Mouse (Mus musculus) midbrain, postnatal 0 days (tissue): ENCODE measurements around the gene Lin7a. TPM values are rescaled to one million over a fixed set of nuclear protein-coding genes. Genes with fewer than 3 reads are reported as not detected.

ENCODE experiments used
- ATAC-seq: fragments of 200-750 bp; cut with Nextera tagmentation; 2 replicates; pipeline ENCODE4 v1.8.0; 2017; ENCODE audit warnings: moderate number of reproducible peaks, mild to moderate bottlenecking, moderate TSS enrichment, moderate library complexity; ENCODE audit not compliant: low FRiP score
- DNase-seq: peaks from one replicate; pipeline ENCODE4 v3.0.0-alpha.2; 2015; ENCODE audit warnings: low spot score
- H3K27ac ChIP-seq: fragments of 300-500 bp; sonication (generic); 2 replicates; pipeline ENCODE4 v1.5.1; 2014; ENCODE audit warnings: low read depth, mild to moderate bottlenecking, low read length, mixed read lengths
- H3K27me3 ChIP-seq: fragments of 300-500 bp; sonication (generic); 2 replicates; pipeline ENCODE4 v1.6.1; 2014; ENCODE audit warnings: low read length, control low read depth, mixed read lengths; ENCODE audit not compliant: insufficient read depth
- H3K36me3 ChIP-seq: fragments of 300-500 bp; sonication (generic); 2 replicates; pipeline ENCODE4 v1.6.1; 2014; ENCODE audit warnings: low read length, control low read depth, mixed read lengths; ENCODE audit not compliant: insufficient read depth
- H3K4me1 ChIP-seq: fragments of 300-500 bp; sonication (generic); 2 replicates; pipeline ENCODE4 v1.6.1; 2014; ENCODE audit warnings: mild to moderate bottlenecking, control low read depth, antibody characterized with exemption, low read length, mixed read lengths; ENCODE audit not compliant: insufficient read depth
- H3K4me2 ChIP-seq: fragments of 300-500 bp; sonication (generic); 2 replicates; pipeline ENCODE4 v1.6.1; 2014; ENCODE audit warnings: low read depth, mild to moderate bottlenecking, low read length, mixed read lengths; ENCODE audit not compliant: poor library complexity, severe bottlenecking
- H3K4me3 ChIP-seq: fragments of 300-500 bp; sonication (generic); 2 replicates; pipeline ENCODE4 v1.5.1; 2014; ENCODE audit warnings: low read depth, mild to moderate bottlenecking, low read length, moderate library complexity
- H3K9ac ChIP-seq: fragments of 300-500 bp; sonication (generic); replicated peaks from 2 replicates; pipeline ENCODE4 v1.6.1; 2014; ENCODE audit warnings: mild to moderate bottlenecking, low read length, moderate library complexity, mixed read lengths; ENCODE audit not compliant: poor library complexity, severe bottlenecking
- H3K9me3 ChIP-seq: fragments of 300-500 bp; sonication (generic); 2 replicates; pipeline ENCODE4 v1.6.1; 2016; ENCODE audit warnings: low read length, control low read depth
- CTCF ChIP-seq: IDR thresholded peaks from 2 replicates; pipeline ENCODE4 v1.5.1; 2016; ENCODE audit warnings: antibody characterized with exemption, mild to moderate bottlenecking
- WGBS: fragments of 180-500 bp; shearing (Covaris S2); extraction: QIAGEN DNeasy Blood & Tissue Kit; methylation state at CpG from one replicate; pipeline ENCODE4 v1.1.7; 2014; 5-methylcytosine and 5-hydroxymethylcytosine counted together
- polyA plus RNA-seq: library from polyadenylated mRNA; unstranded; fragments of >200 nt; fragmentation: Nextera tagmentation; extraction: Ambion mirVana; gene quantifications from 2 replicates; pipeline ENCODE4 v1.2.1, GENCODE M21; 2015
- total RNA-seq: library from RNA; depleted of rRNA; stranded (reverse); fragments of >200 nt; gene quantifications from 2 replicates; pipeline ENCODE4 v1.2.3, GENCODE M21; 2014; rRNA removed

Lin7a gene
- total and polyA plus RNA-seq, 2 experiments from 2014 or later, result 28.5 to 41.7 TPM

- DNase-seq, result no peak
- 95% methylated on average over 7 of the region's 7 CpGs for WGBS
- Histone ChIP-seq H3K4me2 (no peak overlapping the region), H3K4me1 (no peaks in the 10 kb centered on the region; the same call in 1 of the 2 replicates), H3K27me3 (no peaks in the 10 kb centered on the region), H3K4me3 (no peak overlapping the region), H3K9ac (no peak overlapping the region), H3K9me3 (no peaks in the 10 kb centered on the region), H3K27ac (no peak overlapping the region), H3K36me3 (no peaks in the 10 kb centered on the region)
- no peak for ATAC-seq
- no peak for TF ChIP-seq CTCF
Measured at GRCm38 (mm10) chr10:107467819-107468218, 196.3 kb downstream of the Lin7a start.

Other genes with a start within 250 kb of the Lin7a start
- 1.7 and 2.1 TPM in 2 replicates for gene Acss3, start 148.0 kb upstream of the Lin7a start, total RNA-seq
- gene Acss3, start 148.0 kb upstream of the Lin7a start, polyA plus RNA-seq, result 0.39 and 0.43 TPM in 2 replicates
- not detected in 2 replicates for gene Myf5, start 214.4 kb downstream of the Lin7a start, total RNA-seq
- gene Myf5, start 214.4 kb downstream of the Lin7a start, polyA plus RNA-seq, result 0.07 TPM in 1 of 2 replicates, not detected in the other
- gene Myf6, start 223.1 kb downstream of the Lin7a start, total RNA-seq, result not detected in 2 replicates
- not detected in 2 replicates for gene Myf6, start 223.1 kb downstream of the Lin7a start, polyA plus RNA-seq